Mouse (Mus musculus): ENCODE results near the gene Gm21731.
"Not testable (repeated sequence)": the region's sequence is repeated elsewhere in the genome, so short reads cannot be mapped to it uniquely, and the experiment has no call there.

DNA sequence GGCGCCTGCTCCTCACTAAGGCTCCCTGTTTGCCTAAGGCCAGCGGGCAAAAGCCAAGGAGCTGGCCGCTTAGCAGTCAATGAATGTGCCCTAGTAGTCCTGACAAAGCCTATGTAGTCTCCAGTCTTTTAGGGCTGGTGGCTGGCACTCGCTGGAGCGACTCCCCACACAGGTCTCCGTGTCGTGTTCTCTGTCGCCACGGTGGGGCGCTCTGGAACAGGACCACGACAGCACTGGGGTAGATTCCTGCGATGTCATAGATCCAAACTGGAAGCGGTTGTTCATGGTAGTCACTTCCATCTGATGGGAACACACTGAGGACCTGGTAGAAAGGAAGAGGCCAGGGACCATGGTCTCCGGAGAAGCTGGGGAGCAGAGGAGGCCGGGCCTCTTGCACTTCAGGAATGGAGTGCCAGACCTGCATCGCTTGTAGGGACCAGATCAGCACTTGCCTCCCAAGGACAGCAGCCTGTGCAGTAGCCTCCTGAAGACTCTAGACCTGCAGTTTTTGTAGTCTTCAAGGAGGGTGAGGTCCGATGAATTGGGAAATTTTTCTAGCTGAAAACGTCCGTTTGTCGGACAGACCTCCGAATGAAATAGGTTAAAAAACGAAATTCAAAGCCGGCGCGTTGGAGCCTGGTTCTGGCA lies 15.8 kb upstream of the Gm21731 start:
- TF ChIP-seq CTCF (IDR thresholded peaks at IDR 0.05; ENCODE audit: borderline replicate concordance, control insufficient read depth, extremely low read depth, insufficient read depth, low read length, poor library complexity); POLR2A (IDR thresholded peaks at IDR 0.05; ENCODE audit: control insufficient read depth, extremely low read depth, insufficient read depth, low read length, poor library complexity): not testable (repeated sequence)
